Mouse (Mus musculus) erythroblast, embryonic 14.5 days (primary cell): ENCODE data around the gene Fgf11.

Experiments
- GATA1 ChIP-seq: IDR thresholded peaks from 2 replicates; pipeline ENCODE4 v1.6.1; 2012; ENCODE audit warnings: low read length, inconsistent platforms, mixed read lengths
- TAL1 ChIP-seq: IDR thresholded peaks from 3 replicates; pipeline ENCODE4 v1.6.1; 2012; ENCODE audit warnings: low read length, inconsistent platforms, mixed read lengths

GRCm38 (mm10) chr11:69761868-69762267, 39.8 kb downstream of the Fgf11 start, which contains the start of gene Slc35g3:
- TF ChIP-seq GATA1 (no peak), TAL1 (no peak)
